Mouse (Mus musculus) E14TG2a.4 (cell line): ENCODE data around the gene Tmem135.

Experiments used
- CTCF ChIP-seq: conservative IDR thresholded peaks from 2 replicates; pipeline ENCODE4 v1.5.1; 2014; ENCODE audit warnings: low read length
- NANOG ChIP-seq: IDR thresholded peaks from 2 replicates; pipeline ENCODE4 v1.6.1; 2014; ENCODE audit warnings: borderline replicate concordance, low read length, mixed read lengths

- TF ChIP-seq CTCF, result no peak
- no peak for TF ChIP-seq NANOG
These were observed 32.3 kb downstream of the Tmem135 start for GRCm38 (mm10) chr7:89371623-89372295.
